Mouse (Mus musculus): ENCODE measurements around the gene Fbl.
A peak's percentile ranks its signal among the peaks of the same experiment; 100 is the strongest.
"Not testable (repeated sequence)": the region's sequence is repeated elsewhere in the genome, so short reads cannot be mapped to it uniquely, and the experiment has no call there.

Fbl gene

GRCm38 (mm10) chr7:28169489-28170422 lies at the start of gene Fbl:
Gene Fbl, plus strand, starts transcription at chr7:28169710.
- peak; percentile 90 for DNase-seq (ENCODE audit: low read depth, low spot score)

GRCm38 (mm10) chr7:28129166-28129565 lies 40.3 kb upstream of the Fbl start, which contains the start of gene 9530053A07Rik:
Gene 9530053A07Rik, plus strand, starts transcription at chr7:28129466.
- DNase-seq (ENCODE audit: low read depth, low spot score) = no peak

- DNase-seq (ENCODE audit: low read depth, low spot score) = peak; percentile 36
Observed at GRCm38 (mm10) chr7:28137613-28138012, 31.9 kb upstream of the Fbl start.

GRCm38 (mm10) chr7:28148263-28148662 lies 21.2 kb upstream of the Fbl start:
- no peak for DNase-seq (ENCODE audit: low read depth, low spot score)

GRCm38 (mm10) chr7:28149841-28150240 lies 19.7 kb upstream of the Fbl start:
- no peak for DNase-seq (ENCODE audit: low read depth, low spot score)

GRCm38 (mm10) chr7:28151584-28152221 lies 17.8 kb upstream of the Fbl start:
- DNase-seq (ENCODE audit: low read depth, low spot score) = no peak

- not testable (repeated sequence) for DNase-seq (ENCODE audit: low read depth, low spot score)
Observed at GRCm38 (mm10) chr7:28153595-28153994, 15.9 kb upstream of the Fbl start.

- DNase-seq (ENCODE audit: low read depth, low spot score) = no peak
Observed at GRCm38 (mm10) chr7:28159292-28159691, 10.2 kb upstream of the Fbl start.

GRCm38 (mm10) chr7:28159893-28160292 lies 9.6 kb upstream of the Fbl start:
- DNase-seq (ENCODE audit: low read depth, low spot score) = no peak

- DNase-seq (ENCODE audit: low read depth, low spot score) = no peak
Observed at GRCm38 (mm10) chr7:28161163-28161749, 8.3 kb upstream of the Fbl start.

- no peak for DNase-seq (ENCODE audit: low read depth, low spot score)
Observed at GRCm38 (mm10) chr7:28165406-28165805, 4.1 kb upstream of the Fbl start.

- peak; percentile 58 for DNase-seq (ENCODE audit: low read depth, low spot score)
Observed at GRCm38 (mm10) chr7:28168320-28169115, 992 bp upstream of the Fbl start.

- no peak for DNase-seq (ENCODE audit: low read depth, low spot score)
Observed at GRCm38 (mm10) chr7:28175358-28175757, 5.8 kb downstream of the Fbl start.

GRCm38 (mm10) chr7:28179228-28179627 lies 9.7 kb downstream of the Fbl start, which contains the start of gene Dyrk1b:
Gene Dyrk1b, plus strand, starts transcription at chr7:28179469.
- DNase-seq (ENCODE audit: low read depth, low spot score) = peak; percentile 91

GRCm38 (mm10) chr7:28179741-28180377 lies 10.3 kb downstream of the Fbl start:
- DNase-seq (ENCODE audit: low read depth, low spot score) = peak; percentile 70

GRCm38 (mm10) chr7:28180890-28181289 lies 11.4 kb downstream of the Fbl start:
- DNase-seq (ENCODE audit: low read depth, low spot score) = no peak

GRCm38 (mm10) chr7:28181376-28181775 lies 11.9 kb downstream of the Fbl start:
- DNase-seq (ENCODE audit: low read depth, low spot score) = no peak

GRCm38 (mm10) chr7:28182320-28182719 lies 12.8 kb downstream of the Fbl start:
- DNase-seq (ENCODE audit: low read depth, low spot score) = no peak

GRCm38 (mm10) chr7:28185884-28186283 lies 16.4 kb downstream of the Fbl start:
- DNase-seq (ENCODE audit: low read depth, low spot score) = no peak

- DNase-seq (ENCODE audit: low read depth, low spot score) = no peak
Observed at GRCm38 (mm10) chr7:28186631-28187030, 17.1 kb downstream of the Fbl start.

GRCm38 (mm10) chr7:28191489-28191888 lies 22.0 kb downstream of the Fbl start:
- no peak for DNase-seq (ENCODE audit: low read depth, low spot score)

Data from WW6 (cell line).